Mouse (Mus musculus) CH12.LX (cell line): ENCODE results near the gene Vac14. TPM values are rescaled to one million over a fixed set of nuclear protein-coding genes. Genes with fewer than 3 reads are reported as not detected.

Experiments used
- DNase-seq: peaks from one replicate; pipeline ENCODE4 v3.0.0-alpha.2; 2013; ENCODE audit errors: extremely low read depth
- H3K27ac ChIP-seq: 2 replicates; pipeline ENCODE4 v1.5.1; 2012; ENCODE audit warnings: low read depth, mild to moderate bottlenecking, control low read depth, moderate library complexity; ENCODE audit not compliant: insufficient read depth
- H3K27me3 ChIP-seq: replicated peaks from 2 replicates; pipeline ENCODE3; 2012; ENCODE audit warnings: inconsistent platforms
- H3K36me3 ChIP-seq, 2 experiments: replicated peaks in 1 of 2; 2 replicates each; pipeline versions ENCODE3 to v1.6.1; 2012; ENCODE audit warnings: inconsistent platforms in 1 of 2, low read length in 1 of 2, mild to moderate bottlenecking in 1 of 2, mixed read lengths in 1 of 2, moderate library complexity in 1 of 2; ENCODE audit not compliant: control insufficient read depth in 1 of 2, insufficient read depth in 1 of 2
- H3K4me1 ChIP-seq, 2 experiments: 2 replicates each; pipeline ENCODE4 v1.6.1; 2012; ENCODE audit warnings: inconsistent platforms in 1 of 2, moderate library complexity in 1 of 2; ENCODE audit not compliant: insufficient read depth in 2 of 2, control insufficient read depth in 1 of 2
- H3K4me2 ChIP-seq: 2 replicates; pipeline ENCODE4 v1.6.1; 2012; ENCODE audit warnings: low read depth, mild to moderate bottlenecking, control low read depth; ENCODE audit not compliant: poor library complexity, insufficient read depth, severe bottlenecking
- H3K4me3 ChIP-seq, 3 experiments: fragments of 150-350 bp in 1 of 3; sonication (generic) in 1 of 3; replicated peaks in 1 of 3; 2 replicates each; pipeline versions ENCODE3 to v1.5.1; 2011 to 2012; ENCODE audit warnings: low read depth in 2 of 3, low read length in 2 of 3, mild to moderate bottlenecking in 2 of 3, moderate library complexity in 2 of 3, control low read depth in 1 of 3, improper control_type of control experiment in 1 of 3, inconsistent platforms in 1 of 3, mixed read lengths in 1 of 3; ENCODE audit not compliant: poor library complexity in 1 of 3
- H3K79me2 ChIP-seq: replicated peaks from 2 replicates; pipeline ENCODE4 v1.6.1; 2012; ENCODE audit warnings: mild to moderate bottlenecking, moderate library complexity; ENCODE audit not compliant: control insufficient read depth, poor library complexity, insufficient read depth, severe bottlenecking; ENCODE audit errors: extremely low read depth
- H3K9ac ChIP-seq: 2 replicates; pipeline ENCODE4 v1.6.1; 2012; ENCODE audit warnings: low read depth, mild to moderate bottlenecking, control low read depth, moderate library complexity; ENCODE audit not compliant: insufficient read depth
- H3K9me3 ChIP-seq: replicated peaks from 2 replicates; pipeline ENCODE3; 2012; ENCODE audit warnings: low read length, inconsistent platforms, mixed read lengths
- BHLHE40 ChIP-seq: IDR thresholded peaks from 2 replicates; pipeline ENCODE4 v1.6.1; 2011; ENCODE audit warnings: mild to moderate bottlenecking, low read depth, low read length, improper control_type of control experiment
- CHD1 ChIP-seq: IDR thresholded peaks from 2 replicates; pipeline ENCODE4 v1.6.1; 2012; ENCODE audit warnings: low read depth, low read length, improper control_type of control experiment, inconsistent platforms
- CHD2 ChIP-seq: IDR thresholded peaks from 2 replicates; pipeline ENCODE4 v1.6.1; 2011; ENCODE audit warnings: low read length, improper control_type of control experiment
- CTCF ChIP-seq, 2 experiments: IDR thresholded peaks in 1 of 2; conservative IDR thresholded peaks in 1 of 2; 2 replicates each; pipeline ENCODE4 v1.5.1; 2011 to 2012; ENCODE audit warnings: low read depth in 2 of 2, low read length in 2 of 2, improper control_type of control experiment in 1 of 2, inconsistent platforms in 1 of 2, mild to moderate bottlenecking in 1 of 2, moderate library complexity in 1 of 2
- E2F4 ChIP-seq: IDR thresholded peaks from 2 replicates; pipeline ENCODE4 v1.6.1; 2011; ENCODE audit warnings: low read depth, low read length, improper control_type of control experiment; ENCODE audit not compliant: insufficient replicate concordance
- ELF1 ChIP-seq: IDR thresholded peaks from 2 replicates; pipeline ENCODE4 v1.6.1; 2014; ENCODE audit warnings: low read depth, mild to moderate bottlenecking, inconsistent platforms, low read length, improper control_type of control experiment
- EP300 ChIP-seq: IDR thresholded peaks from 2 replicates; pipeline ENCODE4 v1.6.1; 2011; ENCODE audit warnings: low read length, improper control_type of control experiment
- GABPA ChIP-seq: IDR thresholded peaks from 2 replicates; pipeline ENCODE4 v1.6.1; 2012; ENCODE audit warnings: low read depth, low read length, improper control_type of control experiment, inconsistent platforms; ENCODE audit not compliant: insufficient replicate concordance
- HCFC1 ChIP-seq: IDR thresholded peaks from 2 replicates; pipeline ENCODE4 v1.6.1; 2012; ENCODE audit warnings: low read depth, mild to moderate bottlenecking, inconsistent platforms, low read length, improper control_type of control experiment
- IRF4 ChIP-seq: IDR thresholded peaks from 2 replicates; pipeline ENCODE4 v1.6.1; 2014; ENCODE audit warnings: low read depth, mild to moderate bottlenecking, inconsistent platforms, low read length, improper control_type of control experiment
- JUND ChIP-seq: conservative IDR thresholded peaks from 2 replicates; pipeline ENCODE4 v1.6.1; 2011; ENCODE audit warnings: low read depth, low read length, improper control_type of control experiment
- KAT2A ChIP-seq: IDR thresholded peaks from 2 replicates; pipeline ENCODE4 v1.6.1; 2012; ENCODE audit warnings: low read length, improper control_type of control experiment, inconsistent platforms; ENCODE audit not compliant: insufficient replicate concordance
- MAFK ChIP-seq: IDR thresholded peaks from 2 replicates; pipeline ENCODE4 v1.6.1; 2011; ENCODE audit warnings: low read length, improper control_type of control experiment; ENCODE audit not compliant: insufficient replicate concordance
- MAX ChIP-seq: IDR thresholded peaks from 2 replicates; pipeline ENCODE4 v1.6.1; 2011; ENCODE audit warnings: low read length, improper control_type of control experiment
- MXI1 ChIP-seq: IDR thresholded peaks from 2 replicates; pipeline ENCODE4 v1.6.1; 2011; ENCODE audit warnings: mild to moderate bottlenecking, low read depth, low read length, improper control_type of control experiment
- MYC ChIP-seq: IDR thresholded peaks from 2 replicates; pipeline ENCODE4 v1.6.1; 2011; ENCODE audit warnings: low read depth, mild to moderate bottlenecking, improper control_type of control experiment, low read length
- NELFE ChIP-seq: IDR thresholded peaks from 2 replicates; pipeline ENCODE4 v1.6.1; 2011; ENCODE audit warnings: low read depth, low read length, improper control_type of control experiment
- PAX5 ChIP-seq: IDR thresholded peaks from 2 replicates; pipeline ENCODE4 v1.6.1; 2012; ENCODE audit warnings: low read length, inconsistent platforms, mixed read lengths
- POLR2A ChIP-seq: IDR thresholded peaks from 2 replicates; pipeline ENCODE4 v1.6.1; 2011; ENCODE audit warnings: low read depth, mild to moderate bottlenecking, improper control_type of control experiment, low read length
- POLR2AphosphoS2 ChIP-seq: IDR thresholded peaks from 2 replicates; pipeline ENCODE4 v1.6.1; 2011; ENCODE audit warnings: low read depth, low read length, improper control_type of control experiment
- RCOR1 ChIP-seq: conservative IDR thresholded peaks from 2 replicates; pipeline ENCODE4 v1.6.1; 2012; ENCODE audit warnings: low read depth, mild to moderate bottlenecking, inconsistent platforms, low read length, improper control_type of control experiment
- SIN3A ChIP-seq: IDR thresholded peaks from 2 replicates; pipeline ENCODE4 v1.6.1; 2012; ENCODE audit warnings: low read length, improper control_type of control experiment, inconsistent platforms
- SMC3 ChIP-seq: IDR thresholded peaks from 2 replicates; pipeline ENCODE4 v1.6.1; 2011; ENCODE audit warnings: low read depth, low read length, improper control_type of control experiment
- TBP ChIP-seq: conservative IDR thresholded peaks from 2 replicates; pipeline ENCODE4 v1.6.1; 2011; ENCODE audit warnings: low read depth, low read length, improper control_type of control experiment
- TCF12 ChIP-seq: IDR thresholded peaks from 2 replicates; pipeline ENCODE4 v1.6.1; 2014; ENCODE audit warnings: low read depth, mild to moderate bottlenecking, inconsistent platforms, low read length, improper control_type of control experiment
- UBTF ChIP-seq: IDR thresholded peaks from 2 replicates; pipeline ENCODE4 v1.6.1; 2012; ENCODE audit warnings: low read depth, mild to moderate bottlenecking, inconsistent platforms, low read length, improper control_type of control experiment, moderate library complexity
- USF1 ChIP-seq: IDR thresholded peaks from 2 replicates; pipeline ENCODE4 v1.6.1; 2014; ENCODE audit warnings: low read depth, mild to moderate bottlenecking, inconsistent platforms, low read length, improper control_type of control experiment
- USF2 ChIP-seq: conservative IDR thresholded peaks from 2 replicates; pipeline ENCODE4 v1.6.1; 2011; ENCODE audit warnings: low read depth, low read length, improper control_type of control experiment
- ZC3H11A ChIP-seq: IDR thresholded peaks from 2 replicates; pipeline ENCODE4 v1.6.1; 2012; ENCODE audit warnings: low read depth, mild to moderate bottlenecking, inconsistent platforms, low read length, improper control_type of control experiment
- ZKSCAN1 ChIP-seq: IDR thresholded peaks from 2 replicates; pipeline ENCODE4 v1.6.1; 2012; ENCODE audit warnings: low read depth, inconsistent platforms, low read length, improper control_type of control experiment, borderline replicate concordance
- ZMIZ1 ChIP-seq: IDR thresholded peaks from 2 replicates; pipeline ENCODE4 v1.6.1; 2012; ENCODE audit warnings: low read depth, mild to moderate bottlenecking, inconsistent platforms, low read length, improper control_type of control experiment
- ZNF384 ChIP-seq: IDR thresholded peaks from 2 replicates; pipeline ENCODE4 v1.6.1; 2012; ENCODE audit warnings: low read depth, low read length, improper control_type of control experiment, inconsistent platforms
- dilution Hi-C: fragments of 300-500 bp; cut with MboI; formaldehyde crosslinking; loops from 2 replicates; pipeline ENCODE4 v1.14.3; 2020; ENCODE audit warnings: low sequenced_read_pairs; ENCODE audit not compliant: extremely low pct_unique_long_range_greater_than_20kb, extremely low pct_ligation_motif_present
- in situ Hi-C: fragments of 300-500 bp; cut with MboI; formaldehyde crosslinking; loops from 3 replicates; pipeline ENCODE4 v1.14.3; 2019; ENCODE audit warnings: low sequenced_read_pairs, low pct_ligation_motif_present, low pct_unique_long_range_greater_than_20kb, mixed read lengths
- polyA plus RNA-seq: library from polyadenylated mRNA; unstranded; fragments of >175 nt; gene quantifications from 2 replicates; pipeline ENCODE4 v1.2.1, GENCODE M21; 2012; ENCODE audit warnings: low read depth; ENCODE audit not compliant: insufficient read length
- total RNA-seq, 2 experiments: library from RNA; depleted of rRNA; stranded (reverse); fragments of 300-350 nt in 1 of 2; fragments of >200 nt in 1 of 2; gene quantifications; 2 replicates each; pipeline ENCODE4 v1.2.3; 2012 to 2014

Vac14 gene
- total and polyA plus RNA-seq, 3 experiments, result 20.9 to 73.8 (median 28.2) TPM

DNA sequence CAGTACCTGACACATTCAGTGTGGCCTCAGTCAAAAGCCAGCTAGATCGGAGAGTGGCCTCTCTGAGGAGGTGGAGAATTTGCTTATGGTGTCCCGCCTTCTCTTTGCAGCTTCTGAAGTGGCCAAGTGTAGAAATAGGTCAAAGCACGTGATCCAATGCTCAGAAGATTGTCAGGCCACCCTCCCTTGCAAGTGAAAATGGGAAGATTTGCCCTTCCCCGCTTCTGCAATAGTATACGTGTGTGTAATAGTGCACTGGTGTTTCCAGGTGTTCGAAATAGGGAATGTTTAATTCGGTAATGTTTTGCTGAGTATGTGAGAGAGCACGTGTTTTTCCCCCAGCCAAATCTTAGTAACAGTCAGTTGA, 806 bp downstream of the Vac14 start:
- dilution Hi-C loops (no loop called here), in situ Hi-C loops (no loop called here)
- DNase-seq, result peak; percentile 70

DNA sequence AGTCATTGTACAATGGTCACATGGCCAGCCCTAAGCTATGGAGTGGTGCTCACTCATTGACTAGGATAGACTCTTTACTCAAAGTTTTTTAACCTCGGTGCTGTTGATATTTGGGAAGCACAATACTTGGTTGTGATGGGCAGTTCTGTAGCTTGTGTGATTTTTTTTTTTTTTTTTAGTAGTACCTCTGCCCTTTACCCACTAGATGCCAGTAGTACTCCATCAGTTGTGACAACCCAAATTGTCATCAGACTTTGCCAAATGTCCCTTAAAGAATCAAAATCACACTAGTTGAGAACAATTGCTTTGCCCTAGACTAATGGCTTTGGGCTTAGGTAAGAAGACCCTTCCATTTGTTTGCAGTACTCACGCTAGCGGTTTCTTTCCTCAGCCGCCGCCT, 1.5 kb downstream of the Vac14 start:
- Histone ChIP-seq H3K4me1 (peaks cover 4 to 49% of the 10 kb centered on the region in 2 experiments; a peak in 3 of 4 replicates), H3K27ac (no peak overlapping the region), H3K9me3 (no peaks in the 10 kb centered on the region), H3K27me3 (no peaks in the 10 kb centered on the region), H3K4me3 (peak overlapping the region; percentile 71 to 81 (median 77)), H3K36me3 (peaks cover 0 to 35% of the 10 kb centered on the region in 2 experiments), H3K9ac (no peak overlapping the region; the same call in 1 of the 2 replicates), H3K79me2 (peaks cover 42% of the 10 kb centered on the region), H3K4me2 (peak overlapping the region; percentile 96)
- in situ Hi-C loops (no loop called here), dilution Hi-C loops (no loop called here)
- DNase-seq, result peak; percentile 39
- TF ChIP-seq MYC (no peak), HCFC1 (no peak), SIN3A (0 out of 2 replicates have a peak, but pooled peaks have one; percentile 49), GABPA (no peak), IRF4 (no peak), SMC3 (peak; percentile 40), POLR2AphosphoS2 (no peak), EP300 (no peak), ZC3H11A (no peak), ZNF384 (peak; percentile 97), UBTF (no peak), ZKSCAN1 (no peak), MAFK (no peak), MXI1 (peak; percentile 2; the same call in 1 of the 2 replicates), MAX (no peak), ZMIZ1 (no peak), KAT2A (no peak), E2F4 (no peak), NELFE (no peak), CHD2 (no peak), CTCF (conservative IDR thresholded peaks at IDR 0.05 in 1 of 2, IDR thresholded peaks at IDR 0.05 in 1 of 2; ENCODE audit: low read depth in 2 of 2, low read length in 2 of 2) (peak; percentile 19 to 64; a peak in 2 of 4 replicates), USF1 (0 out of 2 replicates have a peak, but pooled peaks have one; percentile 7), PAX5 (no peak), POLR2A (no peak), RCOR1 (no peak), TBP (no peak), TCF12 (no peak)

More for the DNA sequence above, 806 bp downstream of the Vac14 start:
- TF ChIP-seq EP300 (0 out of 2 replicates have a peak, but pooled peaks have one; percentile 13), TBP (peak; percentile 49; the same call in 1 of the 2 replicates), MAX (peak; percentile 92), TCF12 (0 out of 2 replicates have a peak, but pooled peaks have one; percentile 18), JUND (no peak), USF1 (peak; percentile 35), POLR2A (peak; percentile 33; the same call in 1 of the 2 replicates), RCOR1 (0 out of 2 replicates have a peak, but pooled peaks have one; percentile 20), MYC (peak; percentile 94), CHD1 (no peak), USF2 (peak; percentile 64), ELF1 (no peak), BHLHE40 (peak; percentile 89), MAFK (0 out of 2 replicates have a peak, but pooled peaks have one; percentile 51), SIN3A (peak; percentile 15; the same call in 1 of the 2 replicates), MXI1 (peak; percentile 78)
- Histone ChIP-seq H3K4me3 (peak overlapping the region; percentile 71 to 81 (median 77)), H3K9me3 (no peaks in the 10 kb centered on the region), H3K4me2 (peak overlapping the region; percentile 96), H3K79me2 (peaks cover 35% of the 10 kb centered on the region), H3K9ac (peak overlapping the region; percentile 41), H3K27me3 (no peaks in the 10 kb centered on the region), H3K4me1 (peaks cover 4 to 48% of the 10 kb centered on the region in 2 experiments; a peak in 3 of 4 replicates), H3K27ac (peak overlapping the region; percentile 11; the same call in 1 of the 2 replicates), H3K36me3 (peaks cover 0 to 33% of the 10 kb centered on the region in 2 experiments)
